Mouse (Mus musculus): ENCODE results near the gene Zfp710. TPM values are rescaled to one million over a fixed set of nuclear protein-coding genes. Genes with fewer than 3 reads are reported as not detected.

Zfp710 gene
- total and polyA plus RNA-seq, 2 experiments = 5.4 to 12.7 TPM

DNA sequence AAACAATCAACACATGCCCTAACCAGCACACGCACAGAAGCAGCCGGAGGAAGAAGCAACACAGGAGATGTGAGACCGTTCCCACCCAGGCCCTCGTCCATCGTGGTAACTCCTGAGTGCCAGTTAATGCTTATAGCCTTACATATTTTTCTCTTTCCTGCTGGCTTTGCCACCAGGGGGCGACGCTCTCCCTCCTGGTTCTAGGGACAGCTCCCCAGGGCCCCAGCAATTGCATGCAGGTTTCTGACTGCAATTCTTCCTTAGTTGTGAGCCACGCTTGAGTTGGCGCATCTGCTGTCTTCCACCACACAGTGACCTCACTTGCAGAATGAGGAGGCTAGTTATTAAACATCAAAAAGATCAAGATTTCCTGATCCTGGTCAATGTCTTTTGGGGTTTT, 107.9 kb downstream of the Zfp710 start:
- 74% methylated on average over 9 of the region's 9 CpGs for WGBS
- Histone ChIP-seq H3K9ac (ENCODE audit: low read depth, low read length) (no peak overlapping the region), H3K27ac (replicated peaks; ENCODE audit: insufficient read depth, low read depth, low read length) (no peak overlapping the region), H3K27me3 (ENCODE audit: control insufficient read depth, insufficient read depth, low read length) (no peaks in the 10 kb centered on the region), H3K36me3 (ENCODE audit: control insufficient read depth, insufficient read depth, low read length) (no peaks in the 10 kb centered on the region), H3K79me2 (ENCODE audit: control insufficient read depth, insufficient read depth, low read length) (no peaks in the 10 kb centered on the region), H3K4me3 (ENCODE audit: insufficient read depth, low read depth, low read length) (no peak overlapping the region), H3K4me1 (ENCODE audit: control insufficient read depth, insufficient read depth, low read length) (peaks cover 21% of the 10 kb centered on the region)
- DNase-seq (ENCODE audit: extremely low read depth, low read depth, low spot score) = no peak
- peak; percentile 82 for TF ChIP-seq CTCF (IDR thresholded peaks at IDR 0.05; ENCODE audit: low read depth, low read length)
- no peak for TF ChIP-seq POLR2A (IDR thresholded peaks at IDR 0.05; ENCODE audit: extremely low read depth, insufficient read depth, low read length)

DNA sequence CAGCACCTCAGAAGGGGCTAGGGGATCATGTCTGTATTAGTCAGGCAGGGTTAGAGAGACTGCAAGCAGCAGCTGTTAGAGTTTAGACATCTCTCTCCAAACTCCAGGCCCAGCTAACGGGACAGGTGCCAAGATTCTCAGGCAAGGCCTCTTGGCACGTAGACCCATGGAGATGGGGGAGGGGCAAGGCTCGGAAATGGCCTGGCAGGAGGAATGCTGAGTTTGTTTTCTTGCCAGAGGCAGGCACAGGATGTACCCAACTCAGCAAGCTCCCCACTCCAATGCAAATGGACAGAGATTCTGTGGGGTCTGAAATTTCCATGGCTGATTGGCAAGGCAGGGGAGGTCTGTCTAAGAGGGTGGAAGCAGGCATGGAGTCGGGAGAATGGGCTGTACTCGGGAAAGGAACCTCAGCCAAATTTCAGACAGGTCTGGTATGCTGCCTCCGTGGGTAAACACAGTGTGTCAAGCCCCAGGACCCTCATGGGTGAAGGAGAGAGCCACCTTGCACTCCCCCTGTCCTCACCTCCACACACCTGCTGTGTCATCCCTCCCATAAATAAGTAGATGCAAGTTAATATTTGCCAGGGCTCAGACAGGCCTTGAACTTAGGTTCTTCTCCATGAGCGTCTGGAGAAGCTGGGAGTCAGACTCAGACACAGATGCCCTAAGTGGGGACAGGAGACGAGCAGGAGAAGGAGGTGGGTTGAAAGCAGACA, 110.0 kb downstream of the Zfp710 start:
- 13% methylated on average over 8 of the region's 8 CpGs for WGBS
- Histone ChIP-seq H3K27me3 (ENCODE audit: control insufficient read depth, insufficient read depth, low read length) (no peaks in the 10 kb centered on the region), H3K4me1 (ENCODE audit: control insufficient read depth, insufficient read depth, low read length) (peaks cover 21% of the 10 kb centered on the region), H3K36me3 (ENCODE audit: control insufficient read depth, insufficient read depth, low read length) (no peaks in the 10 kb centered on the region), H3K27ac (replicated peaks; ENCODE audit: insufficient read depth, low read depth, low read length) (peak overlapping the region; percentile 35), H3K9ac (ENCODE audit: low read depth, low read length) (peak overlapping the region; percentile 23; the same call in 1 of the 2 replicates), H3K4me3 (ENCODE audit: insufficient read depth, low read depth, low read length) (no peak overlapping the region), H3K79me2 (ENCODE audit: control insufficient read depth, insufficient read depth, low read length) (no peaks in the 10 kb centered on the region)
- TF ChIP-seq POLR2A (IDR thresholded peaks at IDR 0.05; ENCODE audit: extremely low read depth, insufficient read depth, low read length) = no peak
- TF ChIP-seq CTCF (IDR thresholded peaks at IDR 0.05; ENCODE audit: low read depth, low read length) = no peak
- DNase-seq (ENCODE audit: extremely low read depth, low read depth, low spot score) = peak; percentile 82

DNA sequence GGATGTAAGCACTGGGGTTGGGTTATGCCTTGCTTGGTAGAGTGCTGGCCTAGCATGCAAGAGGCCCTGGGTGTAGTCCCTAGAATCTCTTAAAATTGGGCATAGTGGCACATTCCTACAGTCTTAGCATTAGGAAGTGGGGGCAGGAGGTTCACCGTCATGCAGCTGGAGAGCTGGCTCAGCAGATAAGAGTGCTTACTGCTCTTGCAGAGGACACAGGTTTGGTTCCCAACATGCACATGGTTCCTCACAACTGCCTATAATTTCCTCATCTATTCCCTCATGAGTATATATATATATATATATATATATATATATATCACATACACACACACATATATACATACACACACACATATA, 110.5 kb downstream of the Zfp710 start:
- no peak for DNase-seq (ENCODE audit: extremely low read depth, low read depth, low spot score)
- H3K4me1 ChIP-seq (ENCODE audit: control insufficient read depth, insufficient read depth, low read length) = peaks cover 17% of the 10 kb centered on the region
- no peak for TF ChIP-seq POLR2A (IDR thresholded peaks at IDR 0.05; ENCODE audit: extremely low read depth, insufficient read depth, low read length)
- no peak for TF ChIP-seq CTCF (IDR thresholded peaks at IDR 0.05; ENCODE audit: low read depth, low read length)
- no peaks in the 10 kb centered on the region for H3K27me3 ChIP-seq (ENCODE audit: control insufficient read depth, insufficient read depth, low read length)
- H3K79me2 ChIP-seq (ENCODE audit: control insufficient read depth, insufficient read depth, low read length) = no peaks in the 10 kb centered on the region
- 64% methylated on average over 1 of the region's 1 CpGs for WGBS
- no peaks in the 10 kb centered on the region for H3K36me3 ChIP-seq (ENCODE audit: control insufficient read depth, insufficient read depth, low read length)
- H3K4me3 ChIP-seq (ENCODE audit: insufficient read depth, low read depth, low read length) = no peak overlapping the region
- H3K9ac ChIP-seq (ENCODE audit: low read depth, low read length) = no peak overlapping the region
- H3K27ac ChIP-seq (replicated peaks; ENCODE audit: insufficient read depth, low read depth, low read length) = no peak overlapping the region

DNA sequence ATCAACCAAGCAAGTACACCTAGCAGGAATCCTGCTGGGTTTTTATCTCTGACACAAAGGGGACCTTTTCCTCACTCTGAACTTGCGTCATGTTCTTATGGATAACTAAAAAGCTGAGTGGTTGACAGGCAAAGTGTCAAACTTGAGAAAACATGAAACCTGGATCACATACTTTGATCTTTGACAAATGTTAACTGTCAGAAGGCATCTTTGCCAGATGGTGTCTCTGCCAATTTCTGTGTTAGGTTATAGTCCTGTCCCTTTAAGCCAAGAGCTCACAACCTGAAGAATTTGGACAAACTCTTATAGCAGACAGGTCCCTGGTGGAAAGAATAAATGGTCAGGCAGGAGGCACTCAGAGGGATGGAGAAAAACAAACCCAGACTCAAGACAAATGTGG, 113.8 kb downstream of the Zfp710 start:
- DNase-seq (ENCODE audit: extremely low read depth, low read depth, low spot score) = peak; percentile 92
- TF ChIP-seq CTCF (IDR thresholded peaks at IDR 0.05; ENCODE audit: low read depth, low read length) (no peak), POLR2A (IDR thresholded peaks at IDR 0.05; ENCODE audit: extremely low read depth, insufficient read depth, low read length) (no peak)
- Histone ChIP-seq H3K27ac (replicated peaks; ENCODE audit: insufficient read depth, low read depth, low read length) (no peak overlapping the region), H3K9ac (ENCODE audit: low read depth, low read length) (no peak overlapping the region), H3K4me3 (ENCODE audit: insufficient read depth, low read depth, low read length) (no peak overlapping the region), H3K27me3 (ENCODE audit: control insufficient read depth, insufficient read depth, low read length) (no peaks in the 10 kb centered on the region), H3K4me1 (ENCODE audit: control insufficient read depth, insufficient read depth, low read length) (peaks cover 13% of the 10 kb centered on the region), H3K79me2 (ENCODE audit: control insufficient read depth, insufficient read depth, low read length) (no peaks in the 10 kb centered on the region), H3K36me3 (ENCODE audit: control insufficient read depth, insufficient read depth, low read length) (no peaks in the 10 kb centered on the region)
- 22% methylated on average over 1 of the region's 1 CpGs for WGBS

GRCm38 (mm10) chr7:80140815-80141214, 116.2 kb downstream of the Zfp710 start:
- WGBS = 26% methylated on average over 9 of the region's 9 CpGs

More at GRCm38 (mm10) chr7:80140815-80141214, 116.2 kb downstream of the Zfp710 start:
- H3K79me2 ChIP-seq (ENCODE audit: control insufficient read depth, insufficient read depth, low read length) = no peaks in the 10 kb centered on the region
- H3K4me1 ChIP-seq (ENCODE audit: control insufficient read depth, insufficient read depth, low read length) = peaks cover 1% of the 10 kb centered on the region; the same call in 1 of the 2 replicates
- H3K9ac ChIP-seq (ENCODE audit: low read depth, low read length) = no peak overlapping the region
- DNase-seq (ENCODE audit: extremely low read depth, low read depth, low spot score) = peak; percentile 33
- H3K27me3 ChIP-seq (ENCODE audit: control insufficient read depth, insufficient read depth, low read length) = no peaks in the 10 kb centered on the region
- H3K4me3 ChIP-seq (ENCODE audit: insufficient read depth, low read depth, low read length) = no peak overlapping the region
- H3K36me3 ChIP-seq (ENCODE audit: control insufficient read depth, insufficient read depth, low read length) = no peaks in the 10 kb centered on the region
- H3K27ac ChIP-seq (replicated peaks; ENCODE audit: insufficient read depth, low read depth, low read length) = no peak overlapping the region
- TF ChIP-seq POLR2A (IDR thresholded peaks at IDR 0.05; ENCODE audit: extremely low read depth, insufficient read depth, low read length) = no peak
- TF ChIP-seq CTCF (IDR thresholded peaks at IDR 0.05; ENCODE audit: low read depth, low read length) = peak; percentile 91

Other genes starting within 250 kb of the Zfp710 start
- gene Mesp1, start 231.0 kb upstream of the Zfp710 start, total RNA-seq (2014; rRNA removed) = 0.18 and 0.20 TPM in 2 replicates
- gene Mesp1, start 231.0 kb upstream of the Zfp710 start, polyA plus RNA-seq (2012; rRNA removed) = not detected in 2 replicates
- gene Mesp2, start 214.1 kb upstream of the Zfp710 start, total RNA-seq (2014; rRNA removed) = 0.07 and 0.09 TPM in 2 replicates
- 0.23 and 0.24 TPM in 2 replicates for gene Mesp2, start 214.1 kb upstream of the Zfp710 start, polyA plus RNA-seq (2012; rRNA removed)
- gene Anpep, start 163.8 kb upstream of the Zfp710 start, total RNA-seq (2014; rRNA removed) = 31.4 and 56.5 TPM in 2 replicates
- gene Anpep, start 163.8 kb upstream of the Zfp710 start, polyA plus RNA-seq (2012; rRNA removed) = 92.5 and 100 TPM in 2 replicates
- 5.6 and 6.3 TPM in 2 replicates for gene Ap3s2, start 104.2 kb upstream of the Zfp710 start, total RNA-seq (2014; rRNA removed)
- gene Ap3s2, start 104.2 kb upstream of the Zfp710 start, polyA plus RNA-seq (2012; rRNA removed) = 9.9 and 10.3 TPM in 2 replicates
- 6.2 and 7.3 TPM in 2 replicates for gene Arpin, start 89.5 kb upstream of the Zfp710 start, total RNA-seq (2014; rRNA removed)
- gene Arpin, start 89.5 kb upstream of the Zfp710 start, polyA plus RNA-seq (2012; rRNA removed) = 3.5 and 4.0 TPM in 2 replicates
- 177 and 195 TPM in 2 replicates for gene Idh2, start 90.6 kb downstream of the Zfp710 start, total RNA-seq (2014; rRNA removed)
- 163 and 164 TPM in 2 replicates for gene Idh2, start 90.6 kb downstream of the Zfp710 start, polyA plus RNA-seq (2012; rRNA removed)
- 3.7 and 5.4 TPM in 2 replicates for gene Sema4b, start 162.0 kb downstream of the Zfp710 start, total RNA-seq (2014; rRNA removed)
- 4.0 and 4.4 TPM in 2 replicates for gene Sema4b, start 162.0 kb downstream of the Zfp710 start, polyA plus RNA-seq (2012; rRNA removed)
- 51.7 and 62.5 TPM in 2 replicates for gene Cib1, start 208.0 kb downstream of the Zfp710 start, total RNA-seq (2014; rRNA removed)
- gene Cib1, start 208.0 kb downstream of the Zfp710 start, polyA plus RNA-seq (2012; rRNA removed) = 108 and 114 TPM in 2 replicates
- 1.2 and 1.9 TPM in 2 replicates for gene Gdpgp1, start 208.1 kb downstream of the Zfp710 start, total RNA-seq (2014; rRNA removed)
- 2.1 and 2.2 TPM in 2 replicates for gene Gdpgp1, start 208.1 kb downstream of the Zfp710 start, polyA plus RNA-seq (2012; rRNA removed)
- 0.40 and 0.46 TPM in 2 replicates for gene Ttll13, start 221.6 kb downstream of the Zfp710 start, total RNA-seq (2014; rRNA removed)
- gene Ttll13, start 221.6 kb downstream of the Zfp710 start, polyA plus RNA-seq (2012; rRNA removed) = 0.57 and 0.95 TPM in 2 replicates
- gene Ngrn, start 236.4 kb downstream of the Zfp710 start, total RNA-seq (2014; rRNA removed) = 25.2 and 29.7 TPM in 2 replicates
- gene Ngrn, start 236.4 kb downstream of the Zfp710 start, polyA plus RNA-seq (2012; rRNA removed) = 15.5 and 16.8 TPM in 2 replicates
- gene Vps33b, start 244.8 kb downstream of the Zfp710 start, total RNA-seq (2014; rRNA removed) = 5.7 and 9.1 TPM in 2 replicates
- gene Vps33b, start 244.8 kb downstream of the Zfp710 start, polyA plus RNA-seq (2012; rRNA removed) = 4.8 and 6.1 TPM in 2 replicates